Mouse (Mus musculus) small intestine, adult 2 months (tissue): ENCODE measurements around the gene Igdcc4. TPM values are rescaled to one million over a fixed set of nuclear protein-coding genes. Genes with fewer than 3 reads are reported as not detected.

Experiments used
- H3K27ac ChIP-seq: fragments of 200-500 bp; 2 replicates; pipeline ENCODE4 v1.5.1; 2012; ENCODE audit warnings: low read depth, low read length, control low read depth, inconsistent platforms; ENCODE audit not compliant: insufficient read depth
- H3K27me3 ChIP-seq: fragments of 200-500 bp; 2 replicates; pipeline ENCODE4 v1.6.1; 2012; ENCODE audit warnings: mild to moderate bottlenecking, moderate library complexity, low read length, inconsistent platforms; ENCODE audit not compliant: control insufficient read depth, insufficient read depth
- H3K36me3 ChIP-seq: fragments of 200-500 bp; 2 replicates; pipeline ENCODE4 v1.6.1; 2012; ENCODE audit warnings: mild to moderate bottlenecking, low read length, control low read depth, inconsistent platforms; ENCODE audit not compliant: control insufficient read depth, insufficient read depth
- H3K4me1 ChIP-seq: fragments of 200-500 bp; 2 replicates; pipeline ENCODE4 v1.6.1; 2012; ENCODE audit warnings: low read length, inconsistent platforms, mixed read lengths; ENCODE audit not compliant: control insufficient read depth, insufficient read depth, insufficient read length
- H3K4me3 ChIP-seq: fragments of 200-500 bp; 2 replicates; pipeline ENCODE4 v1.5.1; 2012; ENCODE audit warnings: low read depth, mild to moderate bottlenecking, control low read depth, inconsistent platforms, low read length, moderate library complexity
- CTCF ChIP-seq: fragments of 200-500 bp; IDR thresholded peaks from 2 replicates; pipeline ENCODE4 v1.5.1; 2012; ENCODE audit warnings: low read depth, mild to moderate bottlenecking, control low read depth, inconsistent platforms, low read length, moderate library complexity, mixed read lengths; ENCODE audit not compliant: insufficient replicate concordance, insufficient read length; ENCODE audit errors: extremely low read depth
- POLR2A ChIP-seq: fragments of 200-500 bp; IDR thresholded peaks from 2 replicates; pipeline ENCODE4 v1.6.1; 2012; ENCODE audit warnings: low read depth, mild to moderate bottlenecking, control low read depth, inconsistent platforms, low read length, moderate library complexity
- WGBS: fragments of 180-500 bp; shearing (Covaris S2); methylation state at CpG from one replicate; pipeline ENCODE4 v1.1.7; 2018; 5-methylcytosine and 5-hydroxymethylcytosine counted together
- polyA plus RNA-seq: library from polyadenylated mRNA; depleted of rRNA; stranded (reverse); fragments of >200 nt; gene quantifications from 2 replicates; pipeline ENCODE4 v1.2.3, GENCODE M21; 2012

Gene Igdcc4
- polyA plus RNA-seq, 1 experiment, result 2.3 TPM

DNA sequence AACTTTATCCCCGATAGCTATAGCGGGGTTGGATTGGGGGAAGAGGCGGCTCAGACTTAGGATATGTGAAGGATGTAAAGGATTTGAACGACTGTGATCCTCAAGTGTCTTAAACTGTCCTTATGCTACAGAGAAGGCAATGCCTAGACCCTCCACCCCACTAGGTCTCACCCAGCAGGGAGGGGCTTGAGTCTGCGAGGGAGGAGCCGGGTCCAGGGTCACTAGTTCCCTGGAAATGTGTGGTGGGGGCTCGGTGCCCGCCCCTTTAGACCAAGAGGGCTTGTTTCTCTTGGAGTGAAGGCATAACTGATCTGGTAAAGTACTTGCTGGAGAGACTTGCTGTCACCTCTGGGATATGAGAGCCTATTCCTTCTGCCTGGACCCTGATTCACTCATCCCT is 41.1 kb downstream of the Igdcc4 start:
- H3K4me3 ChIP-seq, result no peak overlapping the region
- H3K4me1 ChIP-seq, result no peaks in the 10 kb centered on the region
- no peak overlapping the region for H3K27ac ChIP-seq
- TF ChIP-seq CTCF (no peak), POLR2A (no peak)
- peaks cover 37% of the 10 kb centered on the region for H3K27me3 ChIP-seq
- H3K36me3 ChIP-seq, result no peaks in the 10 kb centered on the region
- WGBS, result 8% methylated on average over 8 of the region's 8 CpGs

DNA sequence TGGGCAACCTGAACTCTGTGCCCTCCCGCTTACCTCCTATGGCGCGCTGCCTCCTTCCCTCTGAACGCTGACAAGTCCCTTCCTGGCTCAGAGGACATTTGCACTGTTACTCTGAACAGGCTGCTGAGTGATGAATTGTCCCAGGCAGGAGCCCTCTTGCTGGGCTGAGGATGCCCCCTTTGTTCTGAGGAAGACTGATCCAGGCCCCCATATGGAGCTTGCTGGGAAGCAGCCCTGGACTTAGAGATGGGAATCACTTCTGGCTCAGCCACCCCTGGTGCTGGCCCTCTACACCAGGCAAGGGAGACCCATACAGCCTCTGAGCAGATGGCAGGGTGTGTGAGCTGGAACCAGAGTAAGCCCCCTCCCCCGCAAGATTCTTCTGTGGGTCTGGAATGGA is 44.7 kb downstream of the Igdcc4 start:
- H3K27ac ChIP-seq, result no peak overlapping the region
- 85% methylated on average over 5 of the region's 5 CpGs for WGBS
- H3K4me3 ChIP-seq, result no peak overlapping the region
- H3K36me3 ChIP-seq, result no peaks in the 10 kb centered on the region
- TF ChIP-seq CTCF (no peak), POLR2A (no peak)
- no peaks in the 10 kb centered on the region for H3K4me1 ChIP-seq
- peaks cover 22% of the 10 kb centered on the region for H3K27me3 ChIP-seq

DNA sequence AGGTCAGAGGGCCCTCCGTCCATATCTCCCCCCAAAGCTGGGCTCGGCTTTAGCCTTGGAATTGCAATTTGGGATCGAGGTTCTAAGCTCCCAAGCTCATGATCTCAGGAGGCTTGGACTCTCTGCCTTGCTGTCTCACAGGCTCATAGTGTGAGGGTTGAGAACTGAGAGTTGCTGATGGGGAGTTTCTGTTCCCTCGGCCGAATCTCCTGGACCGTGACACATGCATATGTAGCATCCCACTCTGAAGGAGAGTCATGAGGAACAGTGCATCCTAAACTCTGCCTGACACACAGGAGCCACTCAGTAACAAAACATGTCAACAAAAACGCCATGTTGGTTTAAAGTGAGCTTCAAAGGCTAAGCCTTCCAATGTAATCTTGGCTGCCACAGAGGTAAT is 47.2 kb downstream of the Igdcc4 start:
- H3K4me1 ChIP-seq, result no peaks in the 10 kb centered on the region
- no peaks in the 10 kb centered on the region for H3K36me3 ChIP-seq
- H3K27ac ChIP-seq, result no peak overlapping the region
- H3K27me3 ChIP-seq, result no peaks in the 10 kb centered on the region
- 80% methylated on average over 7 of the region's 7 CpGs for WGBS
- TF ChIP-seq CTCF (no peak), POLR2A (no peak)
- H3K4me3 ChIP-seq, result no peak overlapping the region

DNA sequence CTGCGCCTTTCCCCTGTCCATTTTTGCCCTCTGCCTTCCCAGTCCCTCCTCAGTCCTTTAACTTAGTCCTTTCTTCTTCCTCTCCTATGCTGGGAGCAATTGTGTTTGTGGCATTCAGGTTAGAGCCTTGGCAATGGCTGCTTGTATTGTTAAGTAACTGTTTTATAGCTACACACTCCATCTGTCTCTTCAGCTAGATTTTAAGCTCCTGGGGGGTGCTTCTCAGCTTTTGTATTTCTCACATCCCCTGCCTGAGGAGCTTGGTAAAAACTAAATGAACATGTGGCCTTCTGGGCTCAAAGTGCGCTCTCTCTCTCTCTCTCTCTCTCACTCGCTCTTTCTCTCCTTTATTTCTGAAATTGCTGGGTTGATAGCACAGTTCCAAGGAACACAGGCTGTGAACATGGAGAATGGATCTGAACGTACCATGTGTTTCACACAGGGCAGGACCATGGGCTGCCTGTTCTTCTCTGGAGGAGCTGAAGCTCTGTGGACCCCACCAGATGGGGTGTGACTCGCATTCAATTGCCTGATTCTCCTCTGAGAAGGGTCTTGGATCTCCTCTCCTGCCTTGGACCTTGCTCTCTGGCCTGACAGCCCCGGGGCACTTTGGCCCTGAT is 51.5 kb downstream of the Igdcc4 start:
- 66% methylated on average over 6 of the region's 6 CpGs for WGBS
- TF ChIP-seq CTCF (no peak), POLR2A (no peak)
- no peaks in the 10 kb centered on the region for H3K36me3 ChIP-seq
- H3K4me3 ChIP-seq, result no peak overlapping the region
- H3K27me3 ChIP-seq, result no peaks in the 10 kb centered on the region; the same call in 1 of the 2 replicates
- H3K4me1 ChIP-seq, result no peaks in the 10 kb centered on the region
- H3K27ac ChIP-seq, result no peak overlapping the region

DNA sequence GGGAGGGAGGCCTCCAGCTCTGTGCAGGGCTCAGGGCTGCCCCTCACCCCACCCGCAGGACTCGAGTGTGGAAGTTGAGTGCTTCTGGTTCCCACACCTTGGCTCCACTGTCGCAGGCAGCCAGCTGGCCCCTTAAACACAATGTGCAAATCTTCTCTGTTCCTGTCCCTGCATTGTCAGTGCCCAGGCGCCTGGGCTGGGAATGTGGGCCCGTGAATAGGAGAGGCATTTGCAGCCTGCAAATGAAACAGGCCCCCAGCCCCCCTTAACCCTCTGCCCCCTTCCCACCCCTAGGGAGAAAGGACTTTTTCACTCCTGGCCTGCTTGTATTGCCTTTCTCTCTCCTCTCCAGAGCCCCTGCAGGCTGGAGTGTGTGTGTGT is 52.0 kb downstream of the Igdcc4 start:
- WGBS, result 40% methylated on average over 5 of the region's 5 CpGs
- no peaks in the 10 kb centered on the region for H3K4me1 ChIP-seq
- no peaks in the 10 kb centered on the region for H3K36me3 ChIP-seq
- no peaks in the 10 kb centered on the region; the same call in 1 of the 2 replicates for H3K27me3 ChIP-seq
- TF ChIP-seq CTCF (no peak), POLR2A (no peak)
- H3K27ac ChIP-seq, result no peak overlapping the region
- H3K4me3 ChIP-seq, result no peak overlapping the region

DNA sequence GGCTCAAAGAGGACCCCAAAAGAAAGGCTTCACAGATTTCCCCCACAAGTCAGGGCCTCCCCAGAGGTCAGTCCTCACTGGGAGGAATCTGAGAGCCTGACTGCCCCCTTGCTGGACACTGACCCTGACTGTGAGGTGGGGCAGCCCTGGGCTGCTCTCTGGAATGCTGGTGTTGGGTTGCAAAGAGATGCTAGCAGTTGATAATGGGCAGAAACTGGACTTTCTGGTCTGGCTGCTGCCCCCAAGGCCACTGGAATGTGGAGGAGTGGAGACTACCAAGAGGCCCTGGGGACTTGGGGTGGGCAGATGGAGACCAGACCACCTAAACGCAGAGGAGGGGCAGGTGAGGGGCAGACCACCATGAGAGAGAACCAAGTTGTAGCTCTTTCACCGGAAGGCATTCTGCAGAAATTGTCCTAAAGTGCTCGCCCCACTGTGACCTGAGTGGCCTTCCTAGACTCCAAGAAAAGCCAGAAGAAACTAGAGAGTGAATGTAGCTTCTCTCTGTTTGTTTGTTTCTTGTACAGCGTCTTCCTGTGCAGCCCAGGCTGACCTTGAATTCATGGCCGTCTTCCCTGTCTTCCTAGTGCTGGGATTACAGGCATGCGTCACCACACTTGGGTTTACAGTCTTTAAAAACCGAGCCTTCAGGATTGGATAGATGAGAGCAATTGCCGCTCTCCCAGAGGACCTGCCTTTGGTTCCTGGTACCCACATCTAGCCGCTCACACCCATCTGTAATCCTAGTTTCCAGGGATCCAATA is 53.6 kb downstream of the Igdcc4 start:
- Histone ChIP-seq H3K4me1 (no peaks in the 10 kb centered on the region), H3K36me3 (no peaks in the 10 kb centered on the region), H3K27ac (no peak overlapping the region), H3K27me3 (no peaks in the 10 kb centered on the region; the same call in 1 of the 2 replicates), H3K4me3 (no peak overlapping the region)
- TF ChIP-seq POLR2A (no peak), CTCF (no peak)
- 71% methylated on average over 9 of the region's 9 CpGs for WGBS

DNA sequence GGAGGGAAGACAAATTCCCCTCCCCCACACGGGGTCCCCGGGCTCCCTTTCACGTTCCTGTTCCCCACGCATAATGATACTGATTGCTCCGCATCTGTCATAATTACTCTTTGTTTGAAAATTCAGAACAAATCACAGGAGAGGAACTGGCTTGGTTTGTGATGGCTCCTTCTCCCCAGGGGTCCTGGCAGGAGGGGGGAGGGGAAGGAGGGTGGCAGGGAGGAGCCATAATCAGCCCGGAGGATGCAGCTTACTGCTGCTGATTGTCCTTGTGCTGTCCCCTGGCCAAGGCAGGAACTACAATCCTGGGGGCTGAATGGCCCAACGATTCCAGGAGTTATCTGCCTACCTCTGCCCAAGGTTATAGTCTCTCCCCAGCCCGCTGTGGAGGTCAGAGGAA is 55.3 kb downstream of the Igdcc4 start:
- Histone ChIP-seq H3K4me3 (no peak overlapping the region), H3K27me3 (no peaks in the 10 kb centered on the region; the same call in 1 of the 2 replicates), H3K36me3 (no peaks in the 10 kb centered on the region), H3K4me1 (no peaks in the 10 kb centered on the region), H3K27ac (no peak overlapping the region)
- no peak for TF ChIP-seq POLR2A
- no peak for TF ChIP-seq CTCF
- 25% methylated on average over 8 of the region's 8 CpGs for WGBS
